Mouse (Mus musculus) cerebellum, adult 11 months (tissue): Measurements from ENCODE around the gene Olfr1148.

Source experiments
- DNase-seq: peaks from one replicate; pipeline ENCODE4 v3.0.0; 2022

The Olfr1148 gene

GRCm38 (mm10) chr2:87830233-87830632 lies at the start of gene Olfr1148:
Olfr1148 (plus strand) TSS chr2:87830533.
- no peak for DNase-seq

GRCm38 (mm10) chr2:87800292-87800691 lies 30.0 kb upstream of the Olfr1148 start, which contains the start of gene Olfr1143:
Olfr1143 (plus strand) TSS chr2:87800592.
- DNase-seq, result no peak

- DNase-seq, result no peak
Observed at GRCm38 (mm10) chr2:87809522-87809921, 20.8 kb upstream of the Olfr1148 start, which contains the start of gene Olfr1145. Olfr1145 (plus strand) TSS chr2:87809822.

GRCm38 (mm10) chr2:87843693-87844092 lies 13.4 kb downstream of the Olfr1148 start, which contains the start of gene Olfr1150-ps1:
Olfr1150-ps1 (plus strand) TSS chr2:87843993.
- DNase-seq, result no peak

GRCm38 (mm10) chr2:87855562-87855961 lies 25.2 kb downstream of the Olfr1148 start, which contains the start of gene Olfr1151:
Olfr1151 (plus strand) TSS chr2:87855862.
- no peak for DNase-seq

- no peak for DNase-seq
Observed at GRCm38 (mm10) chr2:87866192-87866591, 35.9 kb downstream of the Olfr1148 start, which contains the start of gene Olfr1152. Olfr1152 (plus strand) TSS chr2:87866492.
